Mouse (Mus musculus): ENCODE measurements around the gene Fam24a.

Gene Fam24a

GRCm38 (mm10) chr7:131333564-131333963 lies at the start of gene Fam24a:
Gene Fam24a (plus strand): TSS chr7:131333864.
- DNase-seq = no peak

GRCm38 (mm10) chr7:131297151-131297550 lies 36.5 kb upstream of the Fam24a start:
- no peak for DNase-seq

- no peak for DNase-seq
These were observed 30.3 kb upstream of the Fam24a start for GRCm38 (mm10) chr7:131303340-131303739.

- no peak for DNase-seq
These were observed 26.9 kb upstream of the Fam24a start for GRCm38 (mm10) chr7:131306733-131307132.

GRCm38 (mm10) chr7:131314493-131314892 lies 19.2 kb upstream of the Fam24a start:
- no peak for DNase-seq

- no peak for DNase-seq
These were observed 16.1 kb upstream of the Fam24a start for GRCm38 (mm10) chr7:131317587-131317986.

GRCm38 (mm10) chr7:131318340-131318739 lies 15.3 kb upstream of the Fam24a start:
- DNase-seq = no peak

- DNase-seq = no peak
These were observed 11.5 kb upstream of the Fam24a start, which contains the start of gene Cuzd1 for GRCm38 (mm10) chr7:131322192-131322591. Gene Cuzd1 (minus strand): TSS chr7:131322292.

- no peak for DNase-seq
These were observed 6.6 kb upstream of the Fam24a start for GRCm38 (mm10) chr7:131327054-131327453.

GRCm38 (mm10) chr7:131329416-131329815 lies 4.2 kb upstream of the Fam24a start, which contains the start of gene Fam24b:
Gene Fam24b (minus strand): TSS chr7:131329516.
- DNase-seq = no peak

GRCm38 (mm10) chr7:131331688-131332087 lies 2.0 kb upstream of the Fam24a start:
- no peak for DNase-seq

- no peak for DNase-seq
These were observed 3.9 kb downstream of the Fam24a start for GRCm38 (mm10) chr7:131337502-131338068.

GRCm38 (mm10) chr7:131345856-131346541 lies 12.3 kb downstream of the Fam24a start:
- no peak for DNase-seq

- DNase-seq = no peak
These were observed 22.4 kb downstream of the Fam24a start for GRCm38 (mm10) chr7:131356105-131356504.

GRCm38 (mm10) chr7:131362269-131362614 lies 28.6 kb downstream of the Fam24a start:
- DNase-seq = no peak

- DNase-seq = peak; percentile 94
These were observed 29.1 kb downstream of the Fam24a start, which contains the start of gene 2310057M21Rik for GRCm38 (mm10) chr7:131362615-131363300. Gene 2310057M21Rik (minus strand): TSS chr7:131362759.

GRCm38 (mm10) chr7:131364131-131364530 lies 30.5 kb downstream of the Fam24a start:
- DNase-seq = no peak

- DNase-seq = peak; percentile 86
These were observed 37.2 kb downstream of the Fam24a start, which contains the start of gene Pstk for GRCm38 (mm10) chr7:131370648-131371469. Gene Pstk (plus strand): TSS chr7:131371141.

- DNase-seq = no peak
These were observed 37.8 kb downstream of the Fam24a start for GRCm38 (mm10) chr7:131371470-131371860.

GRCm38 (mm10) chr7:131371880-131372651 lies 38.4 kb downstream of the Fam24a start:
- no peak for DNase-seq
